In genomic region chr15:86057413-86057812, GRCm38 (mm10) we compare ENCODE assay signal across 8 mouse cellular contexts. TPM values are rescaled to one million over a fixed set of nuclear protein-coding genes. Genes with fewer than 3 reads are reported as not detected.
DNase-seq lines count a peak whose midpoint lies in the region; ATAC-seq and TF ChIP-seq lines count a peak whose summit lies in the region.

TSS of gene Gramd4 (plus strand) at chr15:86057695.

- peak within 1 kb of the TSS; percentile 95 for H3K4me2 ChIP-seq in heart, embryonic 13.5 days
- peak within 1 kb of the TSS; percentile 83 for H3K4me2 ChIP-seq in midbrain, embryonic 12.5 days (replicated peaks)

- intact Hi-C loops in left cerebral cortex, postnatal 10 days (cut with DNase I): no loop called here

- H3K36me3 ChIP-seq in erythroblast, embryonic 14.5 days (ENCODE audit: control insufficient read depth): peaks cover 16% of the 10 kb centered on the region
- peaks cover 0 to 22% of the 10 kb centered on the region in 2 experiments; a peak in 2 of 4 replicates for H3K36me3 ChIP-seq in MEL (ENCODE audit: control insufficient read depth in 1 of 2, insufficient read depth in 2 of 2, low read length in 2 of 2)
- no peaks in the 10 kb centered on the region for H3K36me3 ChIP-seq in heart, embryonic 13.5 days
- no peaks in the 10 kb centered on the region for H3K36me3 ChIP-seq in midbrain, embryonic 12.5 days

- no peaks in the 10 kb centered on the region; the same call in 1 of the 2 replicates for H3K9me3 ChIP-seq in erythroblast, embryonic 14.5 days (ENCODE audit: control insufficient read depth, low read length)
- H3K9me3 ChIP-seq in MEL (replicated peaks; ENCODE audit: insufficient read depth, low read length): no peaks in the 10 kb centered on the region
- H3K9me3 ChIP-seq in heart, embryonic 13.5 days: no peaks in the 10 kb centered on the region
- no peaks in the 10 kb centered on the region for H3K9me3 ChIP-seq in midbrain, embryonic 12.5 days

- H3K4me1 ChIP-seq in erythroblast, embryonic 14.5 days (ENCODE audit: control insufficient read depth): peaks cover 94% of the 10 kb centered on the region
- peaks cover 5 to 33% of the 10 kb centered on the region in 2 experiments for H3K4me1 ChIP-seq in MEL (ENCODE audit: control insufficient read depth in 1 of 2, insufficient read depth in 2 of 2, low read length in 2 of 2)
- H3K4me1 ChIP-seq in heart, embryonic 13.5 days: peaks cover 48% of the 10 kb centered on the region
- peaks cover 42% of the 10 kb centered on the region for H3K4me1 ChIP-seq in midbrain, embryonic 12.5 days

- TF ChIP-seq CTCF in MEL (IDR thresholded peaks at IDR 0.05 in 2 of 3, conservative IDR thresholded peaks at IDR 0.05 in 1 of 3; ENCODE audit: control insufficient read depth in 1 of 3, insufficient read depth in 1 of 3, low read depth in 2 of 3, low read length in 3 of 3, poor library complexity in 1 of 3, severe bottlenecking in 1 of 3): no peak

- peak within 1 kb of the TSS; percentile 74 for H3K9ac ChIP-seq in MEL (ENCODE audit: control insufficient read depth, low read depth, low read length, poor library complexity, severe bottlenecking)
- H3K9ac ChIP-seq in heart, embryonic 13.5 days: peak within 1 kb of the TSS; percentile 98
- H3K9ac ChIP-seq in midbrain, embryonic 12.5 days (replicated peaks): peak within 1 kb of the TSS; percentile 93

- TF ChIP-seq RAD21 in MEL (IDR thresholded peaks at IDR 0.05; ENCODE audit: low read depth, low read length): no peak

- peaks cover 35% of the 10 kb centered on the region for H3K79me2 ChIP-seq in MEL (ENCODE audit: control insufficient read depth, insufficient read depth, low read length, poor library complexity)

- TF ChIP-seq POLR2A in MEL (IDR thresholded peaks at IDR 0.05; ENCODE audit: control insufficient read depth in 1 of 2, insufficient read depth in 1 of 2, low read depth in 1 of 2, low read length in 2 of 2, poor library complexity in 1 of 2): no peak

- WGBS in heart, embryonic 13.5 days: 21% methylated on average over 6 of the region's 6 CpGs
- 23% methylated on average over 6 of the region's 6 CpGs for whole genome bisulfite sequencing in midbrain, embryonic 12.5 days

- peak within 1 kb of the TSS; percentile 86 for H3K4me3 ChIP-seq in erythroblast, embryonic 14.5 days (replicated peaks)
- H3K4me3 ChIP-seq in MEL (ENCODE audit: control insufficient read depth in 1 of 2, insufficient read depth in 1 of 2, low read depth in 2 of 2, low read length in 2 of 2): peak within 1 kb of the TSS; percentile 56 to 68
- H3K4me3 ChIP-seq in heart, embryonic 13.5 days: peak within 1 kb of the TSS; percentile 93
- peak within 1 kb of the TSS; percentile 89 for H3K4me3 ChIP-seq in midbrain, embryonic 12.5 days

- peaks cover 6% of the 10 kb centered on the region for H3K27me3 ChIP-seq in erythroblast, embryonic 14.5 days (ENCODE audit: control insufficient read depth)
- no peaks in the 10 kb centered on the region for H3K27me3 ChIP-seq in MEL (ENCODE audit: control insufficient read depth in 1 of 2, insufficient read depth in 2 of 2, low read length in 2 of 2)
- H3K27me3 ChIP-seq in heart, embryonic 13.5 days (replicated peaks): peaks cover 4% of the 10 kb centered on the region; the same call in 1 of the 2 replicates
- H3K27me3 ChIP-seq in midbrain, embryonic 12.5 days: peaks cover 18% of the 10 kb centered on the region

- ATAC-seq in erythroblast, adult 5-6 weeks (replicated peaks; ENCODE audit: low FRiP score, poor library complexity, severe bottlenecking): no peak
- no peak for ATAC-seq in heart, embryonic 13.5 days (ENCODE audit: extremely low read depth, insufficient number of reproducible peaks, low FRiP score, low TSS enrichment)
- no peak for ATAC-seq in midbrain, embryonic 12.5 days (ENCODE audit: low FRiP score, low read depth)

- TF ChIP-seq EP300 in MEL (IDR thresholded peaks at IDR 0.05; ENCODE audit: low read depth in 1 of 2, low read length in 2 of 2): no peak

- DNase-seq in MEL (ENCODE audit: low read depth, low spot score): no peak
- peak; percentile 80 to 83 for DNase-seq in cerebellum, postnatal 36 days
- no peak for DNase-seq in left cerebral cortex, postnatal 10 days (ENCODE audit: extremely low spot score in 1 of 2, low spot score in 2 of 2)
- no peak for DNase-seq in right cerebral cortex, adult 18-20 months

- H3K27ac ChIP-seq in MEL (ENCODE audit: control insufficient read depth, low read depth, low read length): peak within 1 kb of the TSS; percentile 48
- H3K27ac ChIP-seq in heart, embryonic 13.5 days (replicated peaks): peak within 1 kb of the TSS; percentile 30
- peak within 1 kb of the TSS; percentile 81 for H3K27ac ChIP-seq in midbrain, embryonic 12.5 days (replicated peaks)

TF ChIP-seq in MEL, 35 proteins besides CTCF, POLR2A, EP300 and RAD21:
- no peak for TF ChIP-seq ELF1 (IDR thresholded peaks at IDR 0.05; ENCODE audit: low read depth, low read length)
- no peak for TF ChIP-seq CHD1 (IDR thresholded peaks at IDR 0.05; ENCODE audit: low read depth, low read length)
- no peak for TF ChIP-seq ZNF384 (IDR thresholded peaks at IDR 0.05; ENCODE audit: low read depth, low read length)
- no peak for TF ChIP-seq E2F4 (IDR thresholded peaks at IDR 0.05; ENCODE audit: borderline replicate concordance, low read depth, low read length)
- no peak for TF ChIP-seq TAL1 (IDR thresholded peaks at IDR 0.05; ENCODE audit: low read length)
- no peak for TF ChIP-seq ZKSCAN1 (IDR thresholded peaks at IDR 0.05; ENCODE audit: low read depth, low read length)
- no peak for TF ChIP-seq JUND (IDR thresholded peaks at IDR 0.05; ENCODE audit: low read depth, low read length)
- TF ChIP-seq USF2 (IDR thresholded peaks at IDR 0.05; ENCODE audit: borderline replicate concordance in 1 of 2, insufficient read depth in 1 of 2, low read depth in 1 of 2, low read length in 2 of 2): no peak
- no peak for TF ChIP-seq POLR2AphosphoS5 (IDR thresholded peaks at IDR 0.05; ENCODE audit: borderline replicate concordance, low read depth, low read length)
- TF ChIP-seq TBP (IDR thresholded peaks at IDR 0.05; ENCODE audit: low read depth, low read length): no peak
- no peak for TF ChIP-seq CHD2 (IDR thresholded peaks at IDR 0.05; ENCODE audit: low read length)
- TF ChIP-seq SMC3 (IDR thresholded peaks at IDR 0.05; ENCODE audit: low read depth, low read length): no peak
- no peak for TF ChIP-seq GABPA (IDR thresholded peaks at IDR 0.05; ENCODE audit: low read depth, low read length)
- no peak for TF ChIP-seq UBTF (IDR thresholded peaks at IDR 0.05; ENCODE audit: borderline replicate concordance, insufficient read depth, low read depth, low read length)
- no peak for TF ChIP-seq GATA1 (IDR thresholded peaks at IDR 0.05; ENCODE audit: low read depth, low read length)
- no peak for TF ChIP-seq MAFK (IDR thresholded peaks at IDR 0.05; ENCODE audit: borderline replicate concordance, low read depth, low read length)
- TF ChIP-seq SIN3A (IDR thresholded peaks at IDR 0.05; ENCODE audit: low read length): no peak
- no peak for TF ChIP-seq ZC3H11A (IDR thresholded peaks at IDR 0.05; ENCODE audit: low read depth, low read length)
- no peak for TF ChIP-seq MEF2A (IDR thresholded peaks at IDR 0.05; ENCODE audit: extremely low read depth, insufficient replicate concordance, low read depth, low read length, poor library complexity, severe bottlenecking)
- no peak for TF ChIP-seq RCOR1 (IDR thresholded peaks at IDR 0.05; ENCODE audit: low read depth, low read length)

RNA-seq across cellular contexts. Expression of gene Gramd4, which starts in this region (rescaled TPM):
- polyA plus RNA-seq in erythroblast, embryonic 14.5 days (2012): 1.5 and 2.3 TPM in 2 replicates
- 3.3 and 7.3 TPM in 2 replicates for total RNA-seq in erythroblast, adult 5-6 weeks (2015; ENCODE audit: low replicate concordance)
- 8.4 and 11.0 TPM in 2 replicates for total RNA-seq in erythroblast, adult 5-6 weeks (2017; ENCODE audit: low replicate concordance)
- total RNA-seq in MEL (2012; rRNA removed): 34.1 and 43.1 TPM in 2 replicates
- 10 to 100 TPM; 35.2 to 38.0 TPM for polyA plus RNA-seq in MEL (2012; ENCODE audit: insufficient read depth in 1 of 2, insufficient read length in 2 of 2, low read depth in 1 of 2, low replicate concordance in 2 of 2, missing spikeins in 1 of 2)
- 11.9 and 12.2 TPM in 2 replicates for polyA plus RNA-seq in heart, embryonic 13.5 days (2015; fragmentation: Nextera tagmentation; extraction: Ambion mirVana)
- 10 to 100 TPM; 38.3 to 41.4 TPM for total RNA-seq in left cerebral cortex, postnatal 10 days (2021)
- polyA plus RNA-seq in midbrain, embryonic 12.5 days (2016; fragmentation: Nextera tagmentation; extraction: Ambion mirVana): 29.1 and 31.3 TPM in 2 replicates

Comparison
In these comparisons a context has a peak if more than half of its experiments do, and no peak if none do; other contexts are left out.
1. DNase-seq: peak in cerebellum, postnatal 36 days (2 of 2); none in MEL (single experiment), left cerebral cortex, postnatal 10 days (0 of 2) and right cerebral cortex, adult 18-20 months (single experiment).
2. H3K27ac ChIP-seq: peak in every context shown above with its lines; median percentile 81 in midbrain, embryonic 12.5 days; 48 in MEL; 30 in heart, embryonic 13.5 days.
3. Peak in every context shown above with its lines, with median percentiles within 50 percentile points of each other: H3K4me3 ChIP-seq and H3K9ac ChIP-seq.